Mouse (Mus musculus): ENCODE measurements around the gene Dazl. TPM values are rescaled to one million over a fixed set of nuclear protein-coding genes. Genes with fewer than 3 reads are reported as not detected.
"Not testable (repeated sequence)": the region's sequence is repeated elsewhere in the genome, so short reads cannot be mapped to it uniquely, and the experiment has no call there.

Dazl gene
- polyA plus RNA-seq, 1 experiment from 2014 or later: 0.09 TPM

DNA sequence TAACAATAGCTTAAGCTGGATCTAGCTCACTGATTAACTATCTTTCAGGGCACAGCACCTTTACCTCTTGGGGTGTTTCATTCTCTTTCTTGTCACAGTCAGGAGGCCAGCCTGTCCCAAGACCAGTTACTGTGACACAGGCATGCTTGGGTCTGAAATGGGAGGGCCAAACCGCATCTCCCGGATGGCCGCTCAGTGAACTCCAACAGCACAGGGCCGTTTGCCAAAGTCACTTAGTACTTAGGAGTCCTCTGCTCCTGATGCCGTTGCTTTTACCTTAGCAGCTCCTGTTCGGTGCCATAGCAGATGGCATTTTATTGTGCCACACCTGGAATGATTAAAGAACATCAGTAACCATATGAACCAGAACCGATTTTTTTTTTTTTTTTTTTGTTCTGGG is 5.4 kb upstream of the Dazl start:
- Histone ChIP-seq H3K27ac (ENCODE audit: low read depth, low read length) (no peak overlapping the region), H3K9me3 (ENCODE audit: control insufficient read depth, low read length) (no peaks in the 10 kb centered on the region), H3K4me2 (replicated peaks; ENCODE audit: low read depth, low read length) (no peak overlapping the region), H3K4me1 (replicated peaks; ENCODE audit: control insufficient read depth, insufficient read depth, low read length) (no peaks in the 10 kb centered on the region), H3K4me3 (ENCODE audit: low read depth, low read length) (no peak overlapping the region), H3K27me3 (ENCODE audit: control insufficient read depth, insufficient read depth, low read length) (no peaks in the 10 kb centered on the region), H3K9ac (ENCODE audit: low read depth, low read length) (no peak overlapping the region), H3K36me3 (ENCODE audit: control insufficient read depth, insufficient read depth, low read length) (no peaks in the 10 kb centered on the region)
- DNase-seq (ENCODE audit: low spot score) (no peak), ATAC-seq (ENCODE audit: low FRiP score) (no peak)
- WGBS: 86% methylated on average over 7 of the region's 7 CpGs

DNA sequence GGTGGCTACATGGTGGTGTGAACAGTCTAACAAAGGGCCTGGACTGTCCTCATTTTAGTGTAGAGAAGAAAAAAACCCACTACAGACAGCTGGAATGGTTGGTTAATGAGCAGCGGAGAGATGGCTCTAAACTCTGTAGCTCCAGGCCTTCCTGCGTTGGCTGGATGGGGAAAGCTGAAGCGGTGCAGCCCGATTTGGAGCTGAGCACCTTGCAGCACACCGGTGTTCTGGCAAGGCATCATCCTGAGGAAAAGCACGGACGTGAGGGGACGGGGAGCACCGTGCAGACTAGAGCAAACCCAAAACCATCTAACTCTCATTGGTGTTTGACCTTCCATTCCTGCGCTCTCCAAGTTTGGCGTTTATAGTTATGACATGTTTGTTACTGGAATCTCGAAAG is 1.3 kb upstream of the Dazl start:
- WGBS: 89% methylated on average over 12 of the region's 12 CpGs
- H3K9ac ChIP-seq (ENCODE audit: low read depth, low read length): no peak overlapping the region

GRCm38 (mm10) chr17:50292661-50293171 is 720 bp downstream of the Dazl start:
- Histone ChIP-seq H3K27me3 (ENCODE audit: control insufficient read depth, insufficient read depth, low read length) (no peaks in the 10 kb centered on the region), H3K4me1 (replicated peaks; ENCODE audit: control insufficient read depth, insufficient read depth, low read length) (no peaks in the 10 kb centered on the region), H3K27ac (ENCODE audit: low read depth, low read length) (peak overlapping the region; percentile 51), H3K36me3 (ENCODE audit: control insufficient read depth, insufficient read depth, low read length) (no peaks in the 10 kb centered on the region), H3K4me2 (replicated peaks; ENCODE audit: low read depth, low read length) (peak overlapping the region; percentile 44), H3K4me3 (ENCODE audit: low read depth, low read length) (peak overlapping the region; percentile 32), H3K9ac (ENCODE audit: low read depth, low read length) (peak overlapping the region; percentile 53; the same call in 1 of the 2 replicates), H3K9me3 (ENCODE audit: control insufficient read depth, low read length) (peaks cover 4% of the 10 kb centered on the region)
- DNase-seq (ENCODE audit: low spot score) (peak; percentile 93), ATAC-seq (ENCODE audit: low FRiP score) (peak; percentile 96)
- WGBS: 5% methylated on average over 44 of the region's 57 CpGs

More for the DNA sequence above, 1.3 kb upstream of the Dazl start:
- no peak overlapping the region for H3K4me2 ChIP-seq (replicated peaks; ENCODE audit: low read depth, low read length)
- no peaks in the 10 kb centered on the region for H3K4me1 ChIP-seq (replicated peaks; ENCODE audit: control insufficient read depth, insufficient read depth, low read length)
- ATAC-seq (ENCODE audit: low FRiP score) (no peak), DNase-seq (ENCODE audit: low spot score) (no peak)
- no peaks in the 10 kb centered on the region for H3K27me3 ChIP-seq (ENCODE audit: control insufficient read depth, insufficient read depth, low read length)
- H3K36me3 ChIP-seq (ENCODE audit: control insufficient read depth, insufficient read depth, low read length): no peaks in the 10 kb centered on the region
- no peak overlapping the region for H3K4me3 ChIP-seq (ENCODE audit: low read depth, low read length)
- H3K9me3 ChIP-seq (ENCODE audit: control insufficient read depth, low read length): peaks cover 4% of the 10 kb centered on the region
- H3K27ac ChIP-seq (ENCODE audit: low read depth, low read length): no peak overlapping the region

DNA sequence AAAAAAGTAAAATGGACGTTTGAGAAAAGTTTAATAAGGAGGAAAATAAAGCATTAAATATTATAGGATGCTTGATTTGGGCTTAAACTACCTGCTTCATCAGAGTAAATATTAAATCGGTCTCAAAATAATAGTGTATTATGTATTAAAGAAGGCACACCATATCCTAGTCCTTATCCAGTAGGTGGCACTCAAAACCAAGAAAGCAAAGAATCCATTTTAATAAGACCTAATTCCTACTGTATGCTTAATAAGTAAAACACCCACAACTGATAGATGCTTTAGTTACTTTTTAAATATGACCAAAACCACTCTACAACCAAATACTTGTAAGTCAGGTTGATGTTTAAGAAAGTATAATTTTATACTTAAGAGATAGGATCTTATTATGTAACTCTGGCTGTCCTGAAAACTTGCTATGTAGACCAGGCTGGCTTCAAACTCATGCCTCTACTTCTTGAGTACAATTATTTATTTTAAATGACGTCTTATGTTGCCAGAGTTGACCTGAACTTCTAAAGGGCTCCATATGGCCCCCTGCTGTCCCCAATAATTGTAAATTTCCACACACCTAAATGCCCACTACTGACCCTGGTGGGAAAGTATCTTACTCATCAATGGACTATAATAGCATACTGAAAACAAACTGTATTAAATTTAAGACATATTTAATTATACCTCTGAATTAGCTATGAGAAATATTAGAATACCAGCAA is 1.8 kb downstream of the Dazl start:
- Histone ChIP-seq H3K27me3 (ENCODE audit: control insufficient read depth, insufficient read depth, low read length) (no peaks in the 10 kb centered on the region), H3K4me1 (replicated peaks; ENCODE audit: control insufficient read depth, insufficient read depth, low read length) (no peaks in the 10 kb centered on the region), H3K9ac (ENCODE audit: low read depth, low read length) (no peak overlapping the region), H3K36me3 (ENCODE audit: control insufficient read depth, insufficient read depth, low read length) (no peaks in the 10 kb centered on the region), H3K4me3 (ENCODE audit: low read depth, low read length) (no peak overlapping the region), H3K4me2 (replicated peaks; ENCODE audit: low read depth, low read length) (no peak overlapping the region), H3K27ac (ENCODE audit: low read depth, low read length) (no peak overlapping the region), H3K9me3 (ENCODE audit: control insufficient read depth, low read length) (peaks cover 4% of the 10 kb centered on the region)
- 26% methylated on average over 3 of the region's 3 CpGs for WGBS
- ATAC-seq (ENCODE audit: low FRiP score) (no peak), DNase-seq (ENCODE audit: low spot score) (peak; percentile 38)

GRCm38 (mm10) chr17:50284845-50285244 is 8.6 kb downstream of the Dazl start:
- Histone ChIP-seq H3K4me1 (replicated peaks; ENCODE audit: control insufficient read depth, insufficient read depth, low read length) (no peaks in the 10 kb centered on the region), H3K36me3 (ENCODE audit: control insufficient read depth, insufficient read depth, low read length) (no peaks in the 10 kb centered on the region), H3K27ac (ENCODE audit: low read depth, low read length) (no peak overlapping the region), H3K4me3 (ENCODE audit: low read depth, low read length) (no peak overlapping the region), H3K4me2 (replicated peaks; ENCODE audit: low read depth, low read length) (no peak overlapping the region), H3K9me3 (ENCODE audit: control insufficient read depth, low read length) (no peaks in the 10 kb centered on the region), H3K27me3 (ENCODE audit: control insufficient read depth, insufficient read depth, low read length) (no peaks in the 10 kb centered on the region), H3K9ac (ENCODE audit: low read depth, low read length) (no peak overlapping the region)
- ATAC-seq (ENCODE audit: low FRiP score) (no peak), DNase-seq (ENCODE audit: low spot score) (no peak)
- WGBS: 78% methylated on average over 6 of the region's 6 CpGs

DNA sequence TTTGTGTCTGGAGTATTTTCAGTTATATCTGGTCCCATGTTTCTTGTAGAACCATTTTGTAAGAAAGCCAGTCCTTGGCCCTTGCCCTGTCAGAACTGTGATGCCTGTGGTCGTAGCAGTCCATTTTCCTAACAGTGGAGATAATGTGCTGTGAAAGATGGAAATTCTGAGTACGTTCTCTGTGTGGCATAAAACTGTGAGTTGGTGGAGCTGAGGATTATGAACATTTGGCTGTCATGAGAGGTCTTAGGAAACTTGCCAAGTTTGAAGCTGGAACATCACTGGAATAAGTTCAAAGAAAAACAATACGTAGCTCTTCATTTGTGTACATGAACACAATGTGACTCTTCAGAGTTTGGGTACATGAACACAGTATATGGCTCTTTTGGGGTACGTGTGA is 31.8 kb downstream of the Dazl start:
- H3K27me3 ChIP-seq (ENCODE audit: control insufficient read depth, insufficient read depth, low read length); ATAC-seq (ENCODE audit: low FRiP score): not testable (repeated sequence)

GRCm38 (mm10) chr17:50260856-50261255 is 32.6 kb downstream of the Dazl start:
- WGBS: 94% methylated on average over 6 of the region's 6 CpGs
- no peak for ATAC-seq (ENCODE audit: low FRiP score)

More for the DNA sequence above, 31.8 kb downstream of the Dazl start:
- not testable (repeated sequence) for H3K36me3 ChIP-seq (ENCODE audit: control insufficient read depth, insufficient read depth, low read length); H3K9me3 ChIP-seq (ENCODE audit: control insufficient read depth, low read length); H3K27ac ChIP-seq (ENCODE audit: low read depth, low read length); H3K4me2 ChIP-seq (replicated peaks; ENCODE audit: low read depth, low read length); DNase-seq (ENCODE audit: low spot score); H3K4me1 ChIP-seq (replicated peaks; ENCODE audit: control insufficient read depth, insufficient read depth, low read length); H3K9ac ChIP-seq (ENCODE audit: low read depth, low read length); H3K4me3 ChIP-seq (ENCODE audit: low read depth, low read length)
- WGBS: 93% methylated on average over 4 of the region's 4 CpGs

GRCm38 (mm10) chr17:50246605-50247004 is 46.8 kb downstream of the Dazl start:
- no peak overlapping the region for H3K9ac ChIP-seq (ENCODE audit: low read depth, low read length)
- no peak overlapping the region for H3K27ac ChIP-seq (ENCODE audit: low read depth, low read length)
- H3K4me3 ChIP-seq (ENCODE audit: low read depth, low read length): no peak overlapping the region
- H3K36me3 ChIP-seq (ENCODE audit: control insufficient read depth, insufficient read depth, low read length): no peaks in the 10 kb centered on the region
- ATAC-seq (ENCODE audit: low FRiP score): no peak
- no peaks in the 10 kb centered on the region for H3K9me3 ChIP-seq (ENCODE audit: control insufficient read depth, low read length)
- no peaks in the 10 kb centered on the region for H3K27me3 ChIP-seq (ENCODE audit: control insufficient read depth, insufficient read depth, low read length)
- 83% methylated on average over 6 of the region's 6 CpGs for WGBS
- no peak for DNase-seq (ENCODE audit: low spot score)
- H3K4me1 ChIP-seq (replicated peaks; ENCODE audit: control insufficient read depth, insufficient read depth, low read length): no peaks in the 10 kb centered on the region
- H3K4me2 ChIP-seq (replicated peaks; ENCODE audit: low read depth, low read length): no peak overlapping the region

More at GRCm38 (mm10) chr17:50260856-50261255, 32.6 kb downstream of the Dazl start:
- H3K4me3 ChIP-seq (ENCODE audit: low read depth, low read length): no peak overlapping the region
- no peak overlapping the region for H3K27ac ChIP-seq (ENCODE audit: low read depth, low read length)
- H3K4me1 ChIP-seq (replicated peaks; ENCODE audit: control insufficient read depth, insufficient read depth, low read length): no peaks in the 10 kb centered on the region
- no peaks in the 10 kb centered on the region for H3K27me3 ChIP-seq (ENCODE audit: control insufficient read depth, insufficient read depth, low read length)
- H3K4me2 ChIP-seq (replicated peaks; ENCODE audit: low read depth, low read length): no peak overlapping the region
- DNase-seq (ENCODE audit: low spot score): no peak
- no peak overlapping the region for H3K9ac ChIP-seq (ENCODE audit: low read depth, low read length)
- H3K9me3 ChIP-seq (ENCODE audit: control insufficient read depth, low read length): no peaks in the 10 kb centered on the region
- no peaks in the 10 kb centered on the region for H3K36me3 ChIP-seq (ENCODE audit: control insufficient read depth, insufficient read depth, low read length)

DNA sequence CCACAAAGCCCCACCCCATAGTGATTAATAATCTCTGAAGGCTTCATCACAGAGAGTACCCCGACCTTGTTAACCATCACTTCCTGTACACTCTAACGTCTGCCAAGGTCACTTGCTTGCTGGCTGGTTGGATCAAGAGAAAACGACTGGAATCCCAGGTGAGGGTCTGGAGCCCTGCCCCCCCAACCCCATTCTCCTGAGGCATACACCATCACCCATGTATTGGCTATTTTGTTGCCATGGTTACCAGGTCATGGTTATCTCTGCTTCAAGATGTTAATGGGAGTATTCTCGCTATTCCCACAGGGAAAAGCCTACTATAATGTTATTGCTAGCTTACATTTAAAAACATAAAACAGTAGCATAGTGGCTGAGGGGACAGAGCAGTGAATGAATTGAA is 48.8 kb downstream of the Dazl start:
- no peak for DNase-seq (ENCODE audit: low spot score)
- H3K4me1 ChIP-seq (replicated peaks; ENCODE audit: control insufficient read depth, insufficient read depth, low read length): no peaks in the 10 kb centered on the region
- no peaks in the 10 kb centered on the region for H3K27me3 ChIP-seq (ENCODE audit: control insufficient read depth, insufficient read depth, low read length)
- H3K4me3 ChIP-seq (ENCODE audit: low read depth, low read length): no peak overlapping the region
- ATAC-seq (ENCODE audit: low FRiP score): 0 out of 2 replicates have a peak, but pooled peaks have one; percentile 51
- H3K4me2 ChIP-seq (replicated peaks; ENCODE audit: low read depth, low read length): no peak overlapping the region
- no peaks in the 10 kb centered on the region for H3K9me3 ChIP-seq (ENCODE audit: control insufficient read depth, low read length)
- H3K36me3 ChIP-seq (ENCODE audit: control insufficient read depth, insufficient read depth, low read length): no peaks in the 10 kb centered on the region
- no peak overlapping the region for H3K9ac ChIP-seq (ENCODE audit: low read depth, low read length)
- 76% methylated on average over 4 of the region's 4 CpGs for WGBS
- no peak overlapping the region for H3K27ac ChIP-seq (ENCODE audit: low read depth, low read length)
